Mouse (Mus musculus) kidney, adult 18-20 months (tissue): ENCODE results near the gene Dcun1d3.

Source experiments
- DNase-seq: peaks from one replicate; pipeline ENCODE4 v3.0.0; 2021

Gene Dcun1d3

DNA sequence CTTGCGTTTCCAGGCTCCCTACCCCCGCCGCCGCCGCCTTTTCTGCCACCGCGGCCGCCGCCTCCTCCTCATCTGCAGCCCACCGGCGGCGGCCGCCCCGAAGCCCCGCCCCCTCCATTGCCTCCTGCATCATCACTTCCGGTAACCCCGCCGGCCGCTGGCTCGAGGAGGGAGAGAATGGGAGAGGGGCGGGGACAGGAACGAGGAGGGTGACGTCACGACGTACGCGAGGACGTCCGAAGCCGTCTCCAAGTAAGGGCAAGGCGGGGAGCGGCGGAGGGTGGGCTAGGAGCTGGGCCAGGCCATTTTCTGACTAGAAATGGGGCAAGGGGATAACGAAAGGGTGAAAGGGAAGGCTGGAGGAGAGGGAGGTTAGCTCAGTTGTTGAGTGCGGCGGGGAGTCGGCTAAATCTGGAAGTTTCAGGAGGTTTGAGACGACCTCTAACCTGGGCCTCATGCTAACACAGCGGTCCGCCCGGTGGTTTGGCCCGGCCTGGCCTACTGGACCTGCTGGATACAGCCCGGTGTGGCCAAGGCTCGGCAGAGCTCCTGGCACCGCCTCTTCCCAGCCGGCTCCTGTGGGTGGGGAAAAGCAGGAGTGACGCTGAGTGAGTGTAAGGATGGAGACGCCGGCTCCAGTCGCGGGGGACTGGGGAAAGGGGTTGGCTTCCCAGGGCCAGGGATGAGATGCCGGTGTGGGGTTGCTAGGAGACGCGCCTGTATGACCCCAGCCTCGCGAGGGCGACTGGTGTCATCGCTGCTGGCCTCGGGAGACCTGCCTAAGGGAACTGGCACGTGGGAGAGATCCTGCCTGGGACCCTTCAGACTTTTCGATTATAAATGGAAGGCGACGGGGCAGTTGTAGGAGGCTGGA is at the start of gene Dcun1d3, which contains the start of gene Lyrm1:
Gene Dcun1d3, minus strand, starts transcription at position 660 of the 874 bp plus-strand sequence.
Gene Lyrm1, plus strand, starts transcription at position 223 of the 874 bp plus-strand sequence.
- DNase-seq = peak; percentile 97

DNA sequence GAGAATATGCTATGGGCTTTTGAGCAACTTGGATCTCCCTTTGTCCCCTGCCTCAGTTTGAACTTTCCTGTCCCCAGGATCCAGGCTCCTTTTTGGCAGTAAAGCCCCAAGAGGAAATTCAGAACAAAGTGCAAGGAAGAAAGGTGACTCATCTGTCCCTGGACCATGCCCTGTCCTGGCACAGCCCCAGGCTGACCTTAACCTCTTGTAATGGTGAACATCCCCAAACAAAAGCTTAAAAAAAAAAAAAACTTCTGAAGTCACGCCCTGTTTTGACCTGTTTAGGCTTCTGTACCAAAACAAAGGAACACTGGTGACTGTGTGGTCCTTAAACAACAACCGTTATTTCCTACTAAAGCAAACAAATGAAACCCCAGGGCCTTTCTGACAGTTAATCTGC is 45.5 kb upstream of the Dcun1d3 start:
- DNase-seq = peak; percentile 79

DNA sequence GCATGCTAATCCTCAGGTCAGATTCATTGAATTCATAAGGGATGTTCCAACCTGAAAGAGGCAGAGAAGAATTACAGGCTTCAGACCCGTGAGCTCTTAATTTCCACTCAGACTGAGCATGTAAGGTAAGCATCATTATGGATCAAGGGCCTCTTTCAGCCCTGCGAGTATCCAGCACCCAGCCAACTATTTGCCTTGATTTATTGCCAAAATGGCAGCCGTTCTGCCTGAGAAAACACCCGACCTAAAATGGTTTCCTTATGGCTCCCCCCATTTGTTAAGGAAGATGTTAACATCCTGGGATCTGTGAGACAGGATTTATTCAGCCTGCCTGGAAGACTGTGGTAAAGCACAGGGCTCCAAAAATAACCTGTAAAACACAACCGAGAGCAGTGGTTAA is 40.9 kb upstream of the Dcun1d3 start:
- no peak for DNase-seq

DNA sequence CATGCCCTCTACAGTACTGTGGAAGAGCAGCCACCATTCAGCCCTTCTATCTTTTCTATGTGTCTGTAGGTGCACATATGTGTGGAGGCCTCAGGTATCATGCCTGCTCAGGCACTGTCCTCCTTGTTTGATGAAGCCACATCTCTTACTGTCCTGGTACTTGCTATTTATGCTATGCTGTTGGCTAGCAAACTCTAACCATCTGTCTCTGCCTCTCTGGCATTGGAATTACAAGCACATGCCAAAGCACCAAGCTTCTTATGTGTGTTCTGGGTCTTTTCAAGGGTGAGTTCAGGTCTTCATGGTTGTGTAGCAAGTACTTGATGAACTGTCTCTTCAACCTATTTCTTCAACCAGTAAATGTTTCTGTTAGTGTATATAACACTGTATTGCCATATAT is 40.2 kb upstream of the Dcun1d3 start:
- no peak for DNase-seq

DNA sequence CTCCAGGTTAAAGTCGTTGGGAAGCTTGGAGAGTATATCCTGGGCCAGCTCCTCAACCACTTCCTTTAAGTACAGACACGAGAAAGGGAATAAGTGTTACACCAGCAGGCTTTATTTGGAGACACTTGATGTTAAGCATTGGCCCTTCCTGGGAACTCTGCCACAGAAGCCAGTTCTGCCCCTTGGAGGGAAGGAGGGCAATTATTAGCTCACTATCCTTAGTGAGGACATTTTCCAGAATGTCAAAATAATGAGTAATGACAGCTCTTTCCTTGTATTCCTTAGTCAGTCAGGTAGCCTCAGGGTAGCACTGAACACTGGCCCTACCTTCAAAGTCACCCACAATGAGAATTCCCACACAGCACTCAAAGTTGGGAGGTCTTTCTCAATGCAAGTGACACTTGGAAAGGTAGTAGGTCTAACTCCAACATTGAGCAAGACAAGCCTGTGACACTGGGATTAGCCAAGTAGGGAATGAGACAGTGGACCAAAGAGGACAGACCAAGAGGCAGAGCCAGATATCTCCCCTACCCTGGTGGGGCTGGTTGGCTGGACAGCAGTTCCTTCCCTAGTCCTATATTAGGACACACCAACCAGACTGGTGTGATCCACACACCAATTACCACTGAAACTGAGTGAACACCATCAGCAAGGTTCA is 32.8 kb upstream of the Dcun1d3 start:
- DNase-seq = no peak

DNA sequence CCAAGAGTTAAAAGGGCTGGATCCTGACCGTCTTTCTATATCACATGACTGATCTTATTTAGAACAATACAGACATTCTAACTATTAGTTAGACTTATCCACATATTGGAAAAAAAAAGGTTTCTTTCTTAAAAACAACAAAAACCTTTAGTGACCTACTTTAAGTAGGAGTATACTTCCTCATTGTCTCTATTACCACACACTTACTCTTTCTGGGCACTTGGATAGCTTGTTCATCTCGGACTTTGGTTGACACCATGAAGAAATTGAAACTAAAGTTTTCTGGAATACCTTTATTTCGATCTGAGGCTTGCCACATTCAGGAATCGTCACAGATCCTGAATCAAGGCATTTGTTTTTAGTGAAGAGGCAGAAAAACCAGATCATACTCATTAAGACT is 25.0 kb upstream of the Dcun1d3 start:
- DNase-seq = no peak

DNA sequence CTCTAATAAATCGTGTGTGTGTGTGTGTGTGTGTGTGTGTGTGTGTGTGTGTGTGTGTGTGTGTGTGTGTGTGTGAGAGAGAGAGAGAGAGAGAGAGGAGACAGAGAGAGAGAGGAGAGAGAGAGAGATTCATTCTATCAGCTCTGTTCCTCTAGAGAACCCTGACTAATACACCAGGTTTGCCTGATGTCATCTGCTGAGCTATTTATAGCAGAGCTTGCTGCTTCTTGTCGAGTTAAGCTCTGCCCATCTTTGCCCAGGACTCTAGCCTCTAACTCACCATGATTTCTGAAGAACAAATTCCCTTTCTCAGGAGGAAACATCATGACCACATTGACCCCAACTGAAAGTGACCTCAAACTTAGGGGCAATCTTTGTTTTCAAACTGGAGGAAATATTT is 24.4 kb upstream of the Dcun1d3 start:
- no peak for DNase-seq

DNA sequence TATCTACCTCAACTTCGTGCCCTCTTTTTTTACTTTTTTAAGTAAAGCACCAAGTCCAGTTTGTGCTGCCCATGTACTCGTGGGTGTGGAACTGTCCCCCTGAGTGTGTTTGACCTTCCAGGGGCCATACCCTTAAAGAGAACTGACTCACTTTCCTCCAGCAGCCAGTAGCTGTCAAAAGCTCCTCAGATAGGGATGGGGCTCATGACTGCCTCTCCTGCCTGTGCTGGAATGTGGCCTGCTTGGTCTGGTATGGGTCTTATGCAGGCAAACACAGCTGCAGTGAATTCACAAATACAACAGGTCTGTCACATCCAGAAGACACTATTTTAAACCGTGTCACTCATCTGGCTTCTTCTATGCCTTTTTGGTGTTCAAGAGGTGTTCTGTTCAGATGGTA is 15.6 kb upstream of the Dcun1d3 start:
- DNase-seq = no peak

DNA sequence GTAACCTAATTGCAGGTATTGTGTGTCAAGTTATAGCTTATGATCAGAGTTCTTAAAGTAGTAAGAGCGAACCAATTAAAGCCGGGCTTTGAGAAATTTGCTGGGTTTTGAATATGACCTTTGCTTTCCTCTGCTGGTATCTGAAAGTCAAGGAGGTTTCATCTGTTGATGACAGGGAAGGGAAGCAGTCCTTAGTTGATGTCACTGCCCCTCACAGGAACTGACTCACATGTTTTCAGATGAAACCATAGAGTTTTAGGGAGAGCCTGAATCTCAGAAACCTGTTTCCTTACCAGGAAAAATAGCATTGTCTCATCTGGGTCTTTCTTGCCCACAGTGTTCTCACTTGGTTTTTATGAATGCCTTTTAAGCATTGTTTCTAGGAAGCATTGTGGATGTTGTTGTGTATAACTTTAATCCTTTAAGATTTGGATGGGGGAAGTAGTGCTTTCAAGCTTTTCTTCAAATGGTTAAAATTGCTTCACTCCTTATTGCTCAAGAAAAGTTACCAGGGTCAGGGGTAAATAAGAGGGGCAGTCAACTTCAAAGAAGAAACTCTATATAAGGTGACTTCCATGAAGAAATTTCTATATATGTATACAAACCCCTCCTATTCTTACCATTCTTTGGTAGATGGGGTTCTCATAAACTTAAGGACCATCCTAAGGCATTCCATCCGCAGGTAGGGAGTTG is 10.6 kb upstream of the Dcun1d3 start:
- no peak for DNase-seq

DNA sequence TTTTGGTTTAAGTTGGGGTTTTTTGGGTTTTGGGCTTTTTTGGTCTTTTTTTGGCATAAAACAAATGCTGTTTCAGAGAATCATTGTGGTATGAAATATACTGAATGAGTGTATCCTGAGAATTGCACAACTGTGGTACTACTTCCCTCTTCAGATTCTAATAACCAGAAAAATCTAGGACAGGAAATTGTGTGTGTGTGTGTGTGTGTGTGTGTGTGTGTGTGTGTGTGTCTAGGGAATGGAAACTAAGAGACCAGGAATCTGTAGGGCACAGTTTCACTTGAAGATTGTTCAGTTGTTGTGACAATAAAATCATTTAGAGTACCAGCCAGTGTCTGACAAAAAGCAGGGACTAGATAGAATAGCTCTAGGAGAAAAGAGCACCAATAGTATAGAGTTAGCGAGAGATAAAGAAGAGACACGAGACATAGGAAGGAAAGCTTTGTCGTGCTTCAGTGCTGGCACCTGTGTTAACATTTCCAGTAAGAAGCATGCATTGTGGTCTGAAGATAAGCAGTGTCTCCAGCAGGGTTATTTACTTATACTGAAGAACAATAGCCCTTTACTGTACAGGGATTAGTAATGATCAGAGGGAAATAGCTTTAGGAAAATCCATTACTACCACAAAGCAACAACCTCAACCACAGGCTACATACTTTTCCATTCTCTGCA is 3.4 kb upstream of the Dcun1d3 start:
- DNase-seq = no peak

DNA sequence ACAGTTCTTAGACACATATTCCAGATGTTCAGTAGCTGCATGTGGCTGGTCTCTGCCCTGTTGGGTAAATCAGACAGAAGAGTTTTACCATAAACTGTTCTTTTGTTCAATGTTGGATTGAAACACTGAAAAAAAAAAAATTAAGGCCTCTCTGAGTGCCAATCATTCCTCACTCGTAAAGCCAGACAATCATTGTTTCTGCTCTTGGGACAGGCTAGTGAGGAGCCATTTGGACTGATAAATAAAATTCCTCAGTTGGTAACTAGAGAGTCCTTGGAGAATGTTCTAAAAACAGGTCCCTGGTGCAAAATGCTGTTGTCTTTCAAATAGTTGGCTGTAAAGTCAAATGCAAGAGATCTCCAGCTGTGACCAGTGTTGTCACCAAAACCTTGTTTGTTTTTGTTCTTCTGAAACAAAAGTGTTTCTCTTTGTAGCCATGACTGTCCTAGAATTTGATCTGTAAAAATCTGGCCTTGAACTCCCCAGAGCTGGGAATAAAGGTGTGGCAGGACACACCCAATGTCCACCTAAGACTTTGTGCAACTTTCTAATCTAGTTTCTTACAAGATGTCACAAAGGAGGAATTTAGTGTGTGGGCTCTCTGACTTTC is 2.3 kb upstream of the Dcun1d3 start:
- DNase-seq = no peak

DNA sequence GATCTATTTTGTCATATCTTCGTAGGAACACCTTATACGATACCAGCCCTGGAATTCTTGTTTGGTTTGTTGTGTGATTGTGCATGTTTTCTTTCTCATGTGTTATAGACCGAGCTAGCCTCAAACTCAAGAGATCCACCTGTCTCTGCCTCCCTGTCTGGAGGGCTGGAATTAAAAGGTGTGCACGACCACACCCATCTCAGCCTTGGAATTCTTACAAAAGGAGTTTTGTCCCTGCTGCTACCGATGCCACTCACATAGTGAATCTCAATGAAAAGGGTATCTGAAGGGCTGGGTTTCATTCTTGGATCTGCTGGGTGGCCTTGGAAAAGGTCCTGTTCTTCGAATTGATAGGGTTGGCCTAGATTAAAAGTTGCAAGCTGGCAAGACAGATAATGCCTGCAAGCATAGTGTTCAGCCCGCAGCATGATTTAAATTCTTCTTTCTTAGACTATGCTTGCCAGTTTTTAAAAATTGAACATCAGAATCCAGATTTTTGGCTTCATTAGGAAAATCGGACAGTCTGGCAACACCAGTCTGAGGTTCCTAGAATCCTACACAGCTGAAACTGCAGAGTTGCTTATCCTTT is 1.5 kb upstream of the Dcun1d3 start:
- DNase-seq = no peak

DNA sequence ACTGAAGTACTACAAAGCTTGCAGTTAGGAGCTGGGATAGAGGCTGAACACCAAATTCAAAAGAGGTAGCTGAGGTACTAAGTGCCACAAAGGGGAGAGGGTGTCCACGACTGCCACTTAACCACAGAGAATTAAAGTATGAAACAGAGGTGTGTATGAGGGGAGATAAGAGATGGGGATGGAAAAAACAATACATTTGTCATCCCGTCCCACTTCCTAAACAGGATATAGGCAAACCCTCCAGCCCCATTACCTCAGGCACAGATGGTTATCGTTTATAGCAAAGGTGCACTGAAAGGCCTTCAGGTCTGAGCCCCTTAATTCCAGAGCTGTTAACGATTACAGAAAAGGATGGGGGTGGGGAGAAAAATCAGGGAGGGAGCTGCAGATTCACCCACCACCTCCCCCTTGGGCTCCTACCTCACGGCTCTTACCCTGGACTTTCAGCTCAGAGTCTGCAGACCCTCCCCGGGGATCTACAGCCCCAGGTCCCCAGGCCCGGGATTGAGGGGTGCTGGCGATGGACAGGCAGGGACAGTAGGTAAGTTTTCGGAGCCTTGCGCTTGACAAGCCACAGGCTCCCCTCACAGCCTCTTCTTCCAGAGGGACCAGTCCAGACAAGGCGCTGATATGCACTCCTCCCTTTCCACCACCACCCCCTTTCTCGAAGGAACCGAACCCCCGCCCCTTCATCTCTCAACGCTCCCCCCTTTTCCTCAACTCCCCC is 1.1 kb downstream of the Dcun1d3 start:
- DNase-seq = no peak

DNA sequence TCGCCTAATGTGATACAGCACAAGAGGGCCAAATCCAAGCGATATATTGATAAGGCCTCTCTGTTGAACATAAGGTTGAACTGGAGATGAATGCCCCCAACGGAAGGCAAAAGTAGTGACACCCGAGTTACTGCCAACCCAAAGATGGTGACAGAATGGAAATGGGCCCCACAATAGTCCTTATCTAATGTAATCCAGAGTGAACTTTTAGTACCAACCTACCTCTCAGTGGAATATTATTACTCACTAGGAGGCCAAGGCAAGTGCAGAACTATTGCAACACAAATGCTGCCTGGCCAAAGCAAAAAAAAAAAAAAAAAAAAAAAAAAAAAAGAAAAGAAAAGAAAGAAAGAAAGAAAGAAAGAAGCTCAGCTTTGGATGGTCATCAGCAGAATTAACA is 3.4 kb downstream of the Dcun1d3 start:
- DNase-seq = no peak

DNA sequence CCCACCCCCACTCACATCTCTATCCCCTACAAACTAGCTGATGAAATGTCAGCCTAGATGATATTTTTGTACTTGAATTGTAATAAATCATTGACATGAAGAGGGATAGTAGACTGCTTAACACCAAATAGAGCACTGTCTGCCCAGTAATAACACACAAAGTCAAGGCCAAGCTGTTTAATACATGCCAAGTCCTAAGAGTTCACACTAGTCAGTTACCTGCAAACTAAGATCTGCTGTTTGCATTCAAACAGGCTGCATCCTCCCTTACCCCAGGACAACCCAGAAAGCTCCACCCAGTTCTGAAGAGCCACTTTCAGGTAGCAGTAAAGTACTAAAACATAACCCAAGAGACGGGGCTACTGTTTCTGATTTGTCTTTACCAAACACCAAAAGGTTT is 3.9 kb downstream of the Dcun1d3 start:
- no peak for DNase-seq

DNA sequence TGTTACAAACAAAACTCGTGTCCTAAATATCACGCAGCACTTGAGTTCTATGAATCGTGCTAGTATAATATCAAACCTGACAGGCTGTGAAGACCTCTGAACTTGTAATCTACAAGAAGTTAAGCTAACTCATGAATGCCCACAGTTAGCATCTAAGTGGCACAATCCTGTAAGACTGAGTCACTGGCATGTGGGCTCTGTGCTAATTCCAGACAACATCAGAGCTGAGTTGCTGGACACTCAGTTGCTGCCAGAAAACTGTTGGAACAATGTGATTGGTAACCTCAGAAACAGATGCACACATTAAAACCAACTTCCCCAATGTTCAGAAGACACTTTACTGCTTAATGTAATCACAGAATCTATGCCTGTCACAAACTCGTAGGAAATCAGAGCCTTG is 8.2 kb downstream of the Dcun1d3 start:
- DNase-seq = no peak

DNA sequence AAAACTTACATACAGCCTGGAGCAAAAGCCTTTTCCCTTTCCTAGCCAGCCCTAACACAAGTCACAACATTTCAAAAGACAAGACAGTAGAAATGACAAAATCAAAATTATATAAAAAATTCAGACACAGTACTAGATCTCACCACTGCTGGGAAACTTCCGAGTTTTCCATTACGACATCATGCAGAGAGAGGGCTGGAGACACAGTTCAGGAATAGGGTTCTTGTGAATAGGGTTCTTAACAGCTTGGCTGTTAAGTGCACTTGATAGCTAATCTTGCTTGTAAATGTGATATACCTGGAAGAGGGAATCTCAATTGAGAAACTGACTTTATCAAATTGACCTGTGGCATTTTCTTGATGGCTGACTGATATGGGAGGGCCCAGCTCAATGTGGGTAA is 14.9 kb downstream of the Dcun1d3 start:
- DNase-seq = no peak

DNA sequence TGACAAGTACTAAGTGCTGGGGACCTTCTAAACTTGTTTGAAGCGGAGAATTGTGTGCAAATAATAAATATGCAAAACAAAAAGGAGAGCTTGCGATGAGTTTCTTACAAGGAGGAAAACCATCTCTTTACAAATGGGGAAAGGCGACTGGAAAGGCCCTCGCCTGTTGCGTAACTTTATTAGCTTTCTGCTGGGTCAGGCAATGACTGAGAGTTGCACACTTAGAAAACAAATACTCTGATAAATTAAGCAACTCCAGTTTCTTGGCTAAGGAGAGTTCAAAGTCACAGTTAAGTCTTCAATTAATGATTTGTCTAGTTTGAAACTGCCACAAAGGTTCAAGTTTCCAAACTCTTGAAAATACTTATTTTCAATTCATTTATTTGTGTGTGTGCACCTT is 15.8 kb downstream of the Dcun1d3 start:
- no peak for DNase-seq

DNA sequence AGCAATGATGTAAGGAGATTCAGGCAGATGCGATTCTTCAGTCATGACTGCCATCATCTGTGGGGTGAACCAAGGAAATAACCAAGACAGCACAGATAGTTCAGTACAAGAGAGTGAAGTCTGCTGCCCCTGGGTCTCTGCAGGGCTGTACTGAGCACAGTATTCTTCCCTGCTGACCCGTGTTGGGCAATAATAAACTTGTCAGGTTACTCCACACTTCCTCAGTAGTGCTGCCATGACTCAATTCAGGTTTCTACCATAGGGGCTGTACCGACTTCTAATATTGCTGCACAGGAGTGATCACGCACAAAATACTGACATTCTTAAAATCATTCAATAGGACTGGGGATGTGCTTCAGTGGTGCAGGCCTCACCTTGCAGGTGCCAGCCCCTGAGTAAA is 16.9 kb downstream of the Dcun1d3 start:
- no peak for DNase-seq

DNA sequence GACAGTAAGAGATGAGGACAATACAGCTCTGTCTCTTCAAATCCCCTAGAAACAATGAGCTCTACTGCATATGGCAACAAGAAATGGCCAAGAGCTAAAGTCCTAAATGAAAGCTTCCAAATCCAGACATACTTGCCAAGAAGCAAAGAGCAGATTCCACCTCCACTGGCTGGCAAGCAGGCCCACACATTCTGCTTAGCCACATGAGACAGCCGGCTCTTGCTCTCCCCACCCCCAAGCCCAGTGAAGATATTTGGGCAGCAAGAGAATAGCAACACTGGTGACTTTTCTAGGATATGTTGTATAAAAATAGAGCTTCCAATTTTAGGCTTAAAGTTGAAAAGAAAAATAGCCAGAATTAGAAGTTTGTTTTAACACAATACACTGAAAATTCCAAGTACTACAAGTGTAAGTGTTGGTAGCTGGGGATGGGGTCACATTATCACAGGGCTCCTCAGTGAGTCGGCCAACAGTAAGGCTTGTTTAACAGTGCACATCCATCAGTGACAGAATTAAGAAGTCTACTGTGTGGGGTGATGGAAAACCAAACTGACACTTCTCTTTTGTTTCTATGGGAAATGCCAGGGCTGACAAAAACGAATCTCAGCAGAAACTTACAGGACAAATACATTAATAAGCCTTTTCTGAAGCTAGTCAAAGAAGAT is 20.2 kb downstream of the Dcun1d3 start:
- DNase-seq = peak; percentile 53

DNA sequence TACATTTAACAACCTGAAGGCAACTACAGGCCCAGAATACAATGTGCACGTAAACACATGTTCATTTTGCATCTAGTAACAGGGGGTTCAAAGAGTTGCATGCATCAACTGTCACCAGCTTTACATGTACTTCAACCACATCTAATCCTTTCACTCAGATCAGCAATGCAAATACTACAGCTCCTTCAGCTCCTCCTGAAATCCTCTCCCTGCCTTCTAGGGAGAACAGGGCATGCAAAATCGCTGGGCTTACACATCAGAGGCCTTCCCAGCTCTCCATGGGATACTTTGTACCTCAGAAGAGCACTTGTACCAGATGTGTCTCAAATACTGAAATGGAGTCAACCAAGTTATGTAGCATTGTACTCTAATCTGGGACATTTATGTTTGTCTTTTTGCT is 23.0 kb downstream of the Dcun1d3 start:
- DNase-seq = no peak
